Mouse (Mus musculus): ENCODE measurements around the gene Cd44. TPM values are rescaled to one million over a fixed set of nuclear protein-coding genes. Genes with fewer than 3 reads are reported as not detected.

Cd44 gene
- total and polyA plus RNA-seq, 3 experiments, result 102 to 153 (median 112) TPM

DNA sequence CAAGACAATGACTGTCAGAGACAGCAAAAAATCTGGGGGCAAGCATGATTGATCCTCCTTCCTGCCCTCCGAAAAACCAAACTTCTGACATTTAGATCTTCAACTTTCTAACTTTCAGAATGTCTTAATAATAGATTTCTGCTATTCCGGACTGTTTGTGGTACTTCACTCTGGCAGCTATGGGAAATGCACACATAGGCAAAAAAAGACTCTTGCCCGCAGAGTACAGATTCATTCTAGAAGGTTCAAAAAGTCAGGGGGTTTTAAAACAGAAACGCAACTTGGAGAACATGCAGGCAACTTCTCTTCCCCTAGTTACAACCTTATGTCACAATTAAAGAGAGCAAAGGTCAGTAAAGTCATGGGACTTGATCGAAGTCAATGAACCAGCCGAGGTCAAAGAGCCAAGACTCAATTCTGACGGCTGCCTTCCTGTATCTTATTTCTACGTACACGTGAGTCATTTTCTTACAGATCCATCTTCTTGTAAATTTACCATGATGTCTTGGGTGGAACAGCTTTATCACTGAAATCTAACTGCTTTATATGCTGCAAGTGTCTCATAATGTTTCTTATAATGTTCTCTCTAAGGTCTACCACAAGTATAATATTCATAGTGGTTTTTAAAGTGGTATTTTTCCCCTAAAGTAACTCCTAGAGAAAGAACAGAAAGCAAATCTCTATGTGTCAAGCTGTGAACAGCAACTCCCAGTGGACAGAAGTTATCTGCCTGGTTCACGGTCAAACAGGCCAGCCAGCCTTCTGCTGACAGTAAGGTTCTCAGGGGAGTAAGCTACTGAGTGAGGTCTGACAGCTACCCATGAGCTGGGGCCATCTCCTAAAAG lies 40.7 kb upstream of the Cd44 start:
- peak; percentile 33; the same call in 1 of the 2 replicates for TF ChIP-seq MAX (IDR thresholded peaks at IDR 0.05; ENCODE audit: low read length)
- no peak for TF ChIP-seq RCOR1 (conservative IDR thresholded peaks at IDR 0.05; ENCODE audit: low read depth, low read length)
- no peak for TF ChIP-seq NELFE (IDR thresholded peaks at IDR 0.05; ENCODE audit: low read depth, low read length)
- no peak for TF ChIP-seq USF1 (IDR thresholded peaks at IDR 0.05; ENCODE audit: low read depth, low read length)
- TF ChIP-seq MAZ (IDR thresholded peaks at IDR 0.05; ENCODE audit: low read depth, low read length), result no peak
- no peak for TF ChIP-seq TCF12 (IDR thresholded peaks at IDR 0.05; ENCODE audit: low read depth, low read length)
- TF ChIP-seq RAD21 (IDR thresholded peaks at IDR 0.05; ENCODE audit: low read depth, low read length), result peak; percentile 19
- peak; percentile 17; the same call in 1 of the 2 replicates for TF ChIP-seq POLR2A (IDR thresholded peaks at IDR 0.05; ENCODE audit: low read depth, low read length)
- no peak for TF ChIP-seq KAT2A (IDR thresholded peaks at IDR 0.05; ENCODE audit: insufficient replicate concordance, low read length)
- TF ChIP-seq EP300 (IDR thresholded peaks at IDR 0.05; ENCODE audit: low read length), result no peak
- peak; percentile 79 for TF ChIP-seq BHLHE40 (IDR thresholded peaks at IDR 0.05; ENCODE audit: low read depth, low read length)
- TF ChIP-seq E2F4 (IDR thresholded peaks at IDR 0.05; ENCODE audit: insufficient replicate concordance, low read depth, low read length), result no peak
- no peak for TF ChIP-seq MEF2A (IDR thresholded peaks at IDR 0.05; ENCODE audit: borderline replicate concordance, low read depth, low read length)
- no peak for TF ChIP-seq GABPA (IDR thresholded peaks at IDR 0.05; ENCODE audit: insufficient replicate concordance, low read depth, low read length)
- TF ChIP-seq HCFC1 (IDR thresholded peaks at IDR 0.05; ENCODE audit: low read depth, low read length), result no peak
- TF ChIP-seq IRF4 (IDR thresholded peaks at IDR 0.05; ENCODE audit: low read depth, low read length), result no peak
- TF ChIP-seq ZC3H11A (IDR thresholded peaks at IDR 0.05; ENCODE audit: low read depth, low read length), result no peak
- TF ChIP-seq CHD2 (IDR thresholded peaks at IDR 0.05; ENCODE audit: low read length), result no peak
- TF ChIP-seq ETS1 (conservative IDR thresholded peaks at IDR 0.05; ENCODE audit: low read depth, low read length), result no peak; the same call in 1 of the 2 replicates
- TF ChIP-seq JUND (conservative IDR thresholded peaks at IDR 0.05; ENCODE audit: low read depth, low read length), result no peak; the same call in 1 of the 2 replicates
- peak; percentile 81 for TF ChIP-seq MAFK (IDR thresholded peaks at IDR 0.05; ENCODE audit: insufficient replicate concordance, low read length)
- TF ChIP-seq POLR2AphosphoS2 (IDR thresholded peaks at IDR 0.05; ENCODE audit: low read depth, low read length), result no peak
- TF ChIP-seq CTCF (conservative IDR thresholded peaks at IDR 0.05 in 1 of 2, IDR thresholded peaks at IDR 0.05 in 1 of 2; ENCODE audit: low read depth in 2 of 2, low read length in 2 of 2), result no peak
- no peak for TF ChIP-seq SMC3 (IDR thresholded peaks at IDR 0.05; ENCODE audit: low read depth, low read length)
- TF ChIP-seq UBTF (IDR thresholded peaks at IDR 0.05; ENCODE audit: low read depth, low read length), result 0 out of 2 replicates have a peak, but pooled peaks have one; percentile 54
- TF ChIP-seq JUN (IDR thresholded peaks at IDR 0.05; ENCODE audit: insufficient read depth, low read depth, low read length), result no peak
- TF ChIP-seq PAX5 (IDR thresholded peaks at IDR 0.05; ENCODE audit: low read length), result no peak
- peak; percentile 78; the same call in 1 of the 2 replicates for TF ChIP-seq CHD1 (IDR thresholded peaks at IDR 0.05; ENCODE audit: low read depth, low read length)
- TF ChIP-seq ELF1 (IDR thresholded peaks at IDR 0.05; ENCODE audit: low read depth, low read length), result no peak
- TF ChIP-seq ZMIZ1 (IDR thresholded peaks at IDR 0.05; ENCODE audit: low read depth, low read length), result no peak
- H3K27ac ChIP-seq (ENCODE audit: insufficient read depth, low read depth), result peak overlapping the region; percentile 79
- no peaks in the 10 kb centered on the region; the same call in 1 of the 2 replicates for H3K79me2 ChIP-seq (replicated peaks; ENCODE audit: control insufficient read depth, extremely low read depth, insufficient read depth, poor library complexity, severe bottlenecking)
- no peaks in the 10 kb centered on the region for H3K27me3 ChIP-seq (replicated peaks)
- H3K4me1 ChIP-seq (ENCODE audit: control insufficient read depth in 1 of 2, insufficient read depth in 2 of 2), result peaks cover 12 to 72% of the 10 kb centered on the region in 2 experiments
- peak overlapping the region in 2 of 3 experiments; percentile 37 to 75 for H3K4me3 ChIP-seq (replicated peaks in 1 of 3; ENCODE audit: low read depth in 2 of 3, low read length in 2 of 3, poor library complexity in 1 of 3)
- no peaks in the 10 kb centered on the region for H3K9me3 ChIP-seq (replicated peaks; ENCODE audit: low read length)
- H3K9ac ChIP-seq (ENCODE audit: insufficient read depth, low read depth), result peak overlapping the region; percentile 56
- in situ Hi-C loops (cut with MboI; ENCODE audit: low pct_ligation_motif_present, low pct_unique_long_range_greater_than_20kb, low sequenced_read_pairs) (no loop called here), dilution Hi-C loops (cut with MboI; ENCODE audit: extremely low pct_ligation_motif_present, extremely low pct_unique_long_range_greater_than_20kb, low sequenced_read_pairs) (no loop called here)
- peak overlapping the region; percentile 71 for H3K4me2 ChIP-seq (ENCODE audit: insufficient read depth, low read depth, poor library complexity, severe bottlenecking)
- peak; percentile 51 for DNase-seq (ENCODE audit: extremely low read depth)
- no peaks in the 10 kb centered on the region for H3K36me3 ChIP-seq (replicated peaks in 1 of 2; ENCODE audit: control insufficient read depth in 1 of 2, insufficient read depth in 1 of 2, low read length in 1 of 2)

Data from CH12.LX (cell line).